Mouse (Mus musculus) MEL (cell line): Measurements from ENCODE around the gene Ssh2. TPM values are rescaled to one million over a fixed set of nuclear protein-coding genes. Genes with fewer than 3 reads are reported as not detected.

Experiments
- DNase-seq: peaks from one replicate; pipeline ENCODE4 v3.0.0; 2011; ENCODE audit warnings: low read depth, low spot score
- H3K27ac ChIP-seq: 2 replicates; pipeline ENCODE4 v1.5.1; 2012; ENCODE audit warnings: low read depth, mild to moderate bottlenecking, control low read depth, low read length, moderate library complexity; ENCODE audit not compliant: control insufficient read depth
- H3K27me3 ChIP-seq, 2 experiments: fragments of 150-350 bp in 1 of 2; sonication (generic) in 1 of 2; 2 replicates each; pipeline ENCODE4 v1.6.1; 2012; ENCODE audit warnings: low read length in 2 of 2, mild to moderate bottlenecking in 2 of 2, improper control_type of control experiment in 1 of 2, moderate library complexity in 1 of 2; ENCODE audit not compliant: insufficient read depth in 2 of 2, control insufficient read depth in 1 of 2
- H3K36me3 ChIP-seq, 2 experiments: 2 replicates each; pipeline ENCODE4 v1.6.1; 2012 to 2014; ENCODE audit warnings: low read length in 2 of 2, improper control_type of control experiment in 1 of 2, inconsistent platforms in 1 of 2, mild to moderate bottlenecking in 1 of 2; ENCODE audit not compliant: insufficient read depth in 2 of 2, control insufficient read depth in 1 of 2
- H3K4me1 ChIP-seq, 2 experiments: fragments of 150-350 bp in 1 of 2; sonication (generic) in 1 of 2; 2 replicates each; pipeline ENCODE4 v1.6.1; 2012; ENCODE audit warnings: low read length in 2 of 2, improper control_type of control experiment in 1 of 2, mild to moderate bottlenecking in 1 of 2; ENCODE audit not compliant: insufficient read depth in 2 of 2, control insufficient read depth in 1 of 2
- H3K4me3 ChIP-seq, 2 experiments: fragments of 150-350 bp in 1 of 2; sonication (generic) in 1 of 2; 2 replicates each; pipeline ENCODE4 v1.5.1; 2012; ENCODE audit warnings: low read depth in 2 of 2, low read length in 2 of 2, mild to moderate bottlenecking in 2 of 2, moderate library complexity in 2 of 2, control low read depth in 1 of 2, improper control_type of control experiment in 1 of 2; ENCODE audit not compliant: control insufficient read depth in 1 of 2, insufficient read depth in 1 of 2
- H3K79me2 ChIP-seq: 2 replicates; pipeline ENCODE4 v1.6.1; 2012; ENCODE audit warnings: mild to moderate bottlenecking, low read length, moderate library complexity; ENCODE audit not compliant: control insufficient read depth, poor library complexity, insufficient read depth
- H3K9ac ChIP-seq: 2 replicates; pipeline ENCODE4 v1.6.1; 2012; ENCODE audit warnings: low read depth, mild to moderate bottlenecking, control low read depth, low read length, moderate library complexity; ENCODE audit not compliant: control insufficient read depth, poor library complexity, severe bottlenecking
- H3K9me3 ChIP-seq: fragments of 150-350 bp; sonication (generic); replicated peaks from 2 replicates; pipeline ENCODE4 v1.6.1; 2012; ENCODE audit warnings: mild to moderate bottlenecking, low read length, improper control_type of control experiment, moderate library complexity; ENCODE audit not compliant: insufficient read depth
- ELF1 ChIP-seq: IDR thresholded peaks from 2 replicates; pipeline ENCODE4 v1.6.1; 2014; ENCODE audit warnings: low read depth, mild to moderate bottlenecking, inconsistent platforms, low read length, improper control_type of control experiment, moderate library complexity
- EP300 ChIP-seq, 2 experiments: IDR thresholded peaks; 2 replicates each; pipeline ENCODE4 v1.6.1; 2011; ENCODE audit warnings: improper control_type of control experiment in 2 of 2, low read length in 2 of 2, low read depth in 1 of 2, mild to moderate bottlenecking in 1 of 2
- ETS1 ChIP-seq: IDR thresholded peaks from 2 replicates; pipeline ENCODE4 v1.6.1; 2012; ENCODE audit warnings: low read depth, mild to moderate bottlenecking, inconsistent platforms, low read length, improper control_type of control experiment, moderate library complexity
- GATA1 ChIP-seq: IDR thresholded peaks from 2 replicates; pipeline ENCODE4 v1.6.1; 2011; ENCODE audit warnings: low read depth, low read length, improper control_type of control experiment
- JUND ChIP-seq: IDR thresholded peaks from 2 replicates; pipeline ENCODE4 v1.6.1; 2011; ENCODE audit warnings: low read depth, mild to moderate bottlenecking, improper control_type of control experiment, low read length
- KAT2A ChIP-seq: conservative IDR thresholded peaks from 2 replicates; pipeline ENCODE4 v1.6.1; 2012; ENCODE audit warnings: low read depth, low read length, improper control_type of control experiment, inconsistent platforms
- MAFK ChIP-seq: IDR thresholded peaks from 2 replicates; pipeline ENCODE4 v1.6.1; 2011; ENCODE audit warnings: low read depth, mild to moderate bottlenecking, low read length, improper control_type of control experiment, borderline replicate concordance
- MAX ChIP-seq: IDR thresholded peaks from 2 replicates; pipeline ENCODE4 v1.6.1; 2011; ENCODE audit warnings: low read length, improper control_type of control experiment
- MAZ ChIP-seq: IDR thresholded peaks from 2 replicates; pipeline ENCODE4 v1.6.1; 2012; ENCODE audit warnings: low read depth, mild to moderate bottlenecking, inconsistent platforms, low read length, improper control_type of control experiment
- MEF2A ChIP-seq: IDR thresholded peaks from 2 replicates; pipeline ENCODE4 v1.6.1; 2014; ENCODE audit warnings: low read depth, mild to moderate bottlenecking, inconsistent platforms, low read length, improper control_type of control experiment; ENCODE audit not compliant: poor library complexity, insufficient replicate concordance, severe bottlenecking; ENCODE audit errors: extremely low read depth
- MXI1 ChIP-seq: IDR thresholded peaks from 2 replicates; pipeline ENCODE4 v1.6.1; 2011; ENCODE audit warnings: mild to moderate bottlenecking, low read depth, low read length, improper control_type of control experiment
- MYC ChIP-seq: IDR thresholded peaks from 2 replicates; pipeline ENCODE4 v1.6.1; 2011; ENCODE audit warnings: low read depth, mild to moderate bottlenecking, low read length, improper control_type of control experiment, moderate library complexity
- NELFE ChIP-seq: IDR thresholded peaks from 2 replicates; pipeline ENCODE4 v1.6.1; 2011; ENCODE audit warnings: low read depth, low read length, improper control_type of control experiment
- NRF1 ChIP-seq: IDR thresholded peaks from 2 replicates; pipeline ENCODE4 v1.6.1; 2014; ENCODE audit warnings: low read depth, mild to moderate bottlenecking, inconsistent platforms, low read length, improper control_type of control experiment, moderate library complexity; ENCODE audit not compliant: poor library complexity, insufficient read depth, severe bottlenecking
- POLR2A ChIP-seq, 2 experiments: IDR thresholded peaks; 2 replicates each; pipeline ENCODE4 v1.6.1; 2011 to 2012; ENCODE audit warnings: low read length in 2 of 2, mild to moderate bottlenecking in 2 of 2, control low read depth in 1 of 2, improper control_type of control experiment in 1 of 2, low read depth in 1 of 2, moderate library complexity in 1 of 2; ENCODE audit not compliant: control insufficient read depth in 1 of 2, insufficient read depth in 1 of 2, poor library complexity in 1 of 2
- POLR2AphosphoS2 ChIP-seq: IDR thresholded peaks from 2 replicates; pipeline ENCODE4 v1.6.1; 2011; ENCODE audit warnings: low read length, improper control_type of control experiment
- POLR2AphosphoS5 ChIP-seq: IDR thresholded peaks from 2 replicates; pipeline ENCODE4 v1.6.1; 2012; ENCODE audit warnings: low read depth, borderline replicate concordance, mild to moderate bottlenecking, inconsistent platforms, low read length, moderate library complexity, mixed read lengths
- RAD21 ChIP-seq: IDR thresholded peaks from 2 replicates; pipeline ENCODE4 v1.6.1; 2011; ENCODE audit warnings: mild to moderate bottlenecking, low read depth, low read length, improper control_type of control experiment
- RCOR1 ChIP-seq: IDR thresholded peaks from 2 replicates; pipeline ENCODE4 v1.6.1; 2012; ENCODE audit warnings: low read depth, mild to moderate bottlenecking, inconsistent platforms, low read length, improper control_type of control experiment
- SIN3A ChIP-seq: IDR thresholded peaks from 2 replicates; pipeline ENCODE4 v1.6.1; 2012; ENCODE audit warnings: low read length, improper control_type of control experiment, inconsistent platforms
- SMC3 ChIP-seq: IDR thresholded peaks from 2 replicates; pipeline ENCODE4 v1.6.1; 2011; ENCODE audit warnings: low read depth, low read length, improper control_type of control experiment
- TAL1 ChIP-seq: IDR thresholded peaks from 2 replicates; pipeline ENCODE4 v1.6.1; 2012; ENCODE audit warnings: mild to moderate bottlenecking, inconsistent platforms, low read length, moderate library complexity, mixed read lengths
- TBP ChIP-seq: IDR thresholded peaks from 2 replicates; pipeline ENCODE4 v1.8.0; 2011; ENCODE audit warnings: low read depth, low read length, improper control_type of control experiment
- UBTF ChIP-seq: IDR thresholded peaks from 2 replicates; pipeline ENCODE4 v1.6.1; 2012; ENCODE audit warnings: low read depth, mild to moderate bottlenecking, inconsistent platforms, low read length, improper control_type of control experiment, moderate library complexity, borderline replicate concordance; ENCODE audit not compliant: insufficient read depth
- USF1 ChIP-seq: IDR thresholded peaks from 2 replicates; pipeline ENCODE4 v1.6.1; 2014; ENCODE audit warnings: low read depth, mild to moderate bottlenecking, inconsistent platforms, low read length, improper control_type of control experiment, moderate library complexity
- USF2 ChIP-seq, 2 experiments: IDR thresholded peaks; 2 replicates each; pipeline ENCODE4 v1.6.1; 2011 to 2012; ENCODE audit warnings: improper control_type of control experiment in 2 of 2, low read length in 2 of 2, borderline replicate concordance in 1 of 2, inconsistent platforms in 1 of 2, low read depth in 1 of 2, mild to moderate bottlenecking in 1 of 2; ENCODE audit not compliant: insufficient read depth in 1 of 2
- ZC3H11A ChIP-seq: IDR thresholded peaks from 2 replicates; pipeline ENCODE4 v1.6.1; 2012; ENCODE audit warnings: low read depth, mild to moderate bottlenecking, inconsistent platforms, low read length, improper control_type of control experiment
- ZKSCAN1 ChIP-seq: IDR thresholded peaks from 2 replicates; pipeline ENCODE4 v1.6.1; 2012; ENCODE audit warnings: low read depth, mild to moderate bottlenecking, inconsistent platforms, low read length, improper control_type of control experiment, moderate library complexity
- ZMIZ1 ChIP-seq: IDR thresholded peaks from 2 replicates; pipeline ENCODE4 v1.6.1; 2012; ENCODE audit warnings: low read depth, mild to moderate bottlenecking, inconsistent platforms, low read length, improper control_type of control experiment, moderate library complexity
- ZNF384 ChIP-seq: IDR thresholded peaks from 2 replicates; pipeline ENCODE4 v1.6.1; 2012; ENCODE audit warnings: low read depth, mild to moderate bottlenecking, inconsistent platforms, low read length, improper control_type of control experiment
- polyA plus RNA-seq, 2 experiments: library from polyadenylated mRNA; stranded (reverse) in 1 of 2; unstranded in 1 of 2; fragments of >175 nt in 1 of 2; fragments of >200 nt in 1 of 2; gene quantifications; 2 replicates each; pipeline versions ENCODE4 v1.2.1 to v1.2.4; 2012; ENCODE audit warnings: low replicate concordance in 2 of 2, low read depth in 1 of 2; ENCODE audit not compliant: insufficient read length in 2 of 2, insufficient read depth in 1 of 2, missing spikeins in 1 of 2
- total RNA-seq: library from RNA; depleted of rRNA; stranded (reverse); fragments of 300-350 nt; gene quantifications from 2 replicates; pipeline ENCODE4 v1.2.3, GENCODE M21; 2012

The Ssh2 gene
- total and polyA plus RNA-seq, 3 experiments: 6.3 to 29.2 (median 16.5) TPM

GRCm38 (mm10) chr11:77453388-77453787 is 237.3 kb downstream of the Ssh2 start:
- Histone ChIP-seq H3K36me3 (no peaks in the 10 kb centered on the region; a peak in 1 of 4 replicates), H3K79me2 (no peaks in the 10 kb centered on the region), H3K4me3 (no peak overlapping the region), H3K27me3 (no peaks in the 10 kb centered on the region), H3K9ac (no peak overlapping the region), H3K4me1 (no peaks in the 10 kb centered on the region), H3K27ac (no peak overlapping the region), H3K9me3 (no peaks in the 10 kb centered on the region)
- DNase-seq: no peak
- TF ChIP-seq RAD21 (no peak), MXI1 (no peak), POLR2AphosphoS2 (no peak), ZKSCAN1 (no peak), GATA1 (no peak), ZC3H11A (no peak), UBTF (no peak), MYC (no peak), EP300 (IDR thresholded peaks at IDR 0.05; ENCODE audit: low read depth in 1 of 2, low read length in 2 of 2) (no peak), MEF2A (no peak), SIN3A (no peak), TAL1 (no peak), KAT2A (no peak), ELF1 (no peak), TBP (no peak), MAZ (no peak)

- DNase-seq: no peak
- Histone ChIP-seq H3K9ac (no peak overlapping the region), H3K79me2 (no peaks in the 10 kb centered on the region), H3K4me1 (0 out of 4 replicates have a peak, but pooled peaks cover 0 to 3% of the 10 kb centered on the region in 2 experiments), H3K27ac (no peak overlapping the region), H3K9me3 (no peaks in the 10 kb centered on the region), H3K36me3 (no peaks in the 10 kb centered on the region; a peak in 2 of 4 replicates), H3K27me3 (no peaks in the 10 kb centered on the region), H3K4me3 (no peak overlapping the region)
- no peak for TF ChIP-seq TAL1
- no peak for TF ChIP-seq NRF1
- TF ChIP-seq SMC3: no peak
- TF ChIP-seq ZMIZ1: no peak
- TF ChIP-seq JUND: no peak
- no peak for TF ChIP-seq ZNF384
- TF ChIP-seq POLR2A (IDR thresholded peaks at IDR 0.05; ENCODE audit: control insufficient read depth in 1 of 2, insufficient read depth in 1 of 2, low read depth in 1 of 2, low read length in 2 of 2, poor library complexity in 1 of 2): no peak
- TF ChIP-seq SIN3A: no peak
- TF ChIP-seq MAZ: no peak
- TF ChIP-seq RCOR1: no peak
- no peak for TF ChIP-seq MYC
- no peak for TF ChIP-seq USF1
- TF ChIP-seq MAFK: no peak
- TF ChIP-seq MEF2A: no peak
- no peak for TF ChIP-seq NELFE
- TF ChIP-seq ETS1: no peak
- TF ChIP-seq TBP: no peak
- TF ChIP-seq USF2 (IDR thresholded peaks at IDR 0.05; ENCODE audit: borderline replicate concordance in 1 of 2, insufficient read depth in 1 of 2, low read depth in 1 of 2, low read length in 2 of 2): no peak
- no peak for TF ChIP-seq MAX
- TF ChIP-seq POLR2AphosphoS5: no peak
Observed at GRCm38 (mm10) chr11:77455770-77456510, 239.9 kb downstream of the Ssh2 start.
